Mouse (Mus musculus): ENCODE measurements at regions not wholly inside any gene's neighbourhood (a gene's known extent, or its start where the extent isn't known, plus 50 kb on each side); places are given as distances from the start of the nearest gene placed in this dataset.

GRCm38 (mm10) chr9:61765366-61765765, 149.0 kb downstream of the Rplp1 start:
- no peak for TF ChIP-seq CTCF (IDR thresholded peaks at IDR 0.05; ENCODE audit: low read depth, low read length)
- TF ChIP-seq GATA1 (IDR thresholded peaks at IDR 0.05; ENCODE audit: borderline replicate concordance, low read length): no peak
- no peak for TF ChIP-seq POLR2AphosphoS5 (IDR thresholded peaks at IDR 0.05; ENCODE audit: insufficient replicate concordance, low read depth, low read length)
- TF ChIP-seq TAL1 (conservative IDR thresholded peaks at IDR 0.05; ENCODE audit: low read depth, low read length): no peak

All from G1E (cell line).